Mouse (Mus musculus) midbrain, postnatal 0 days (tissue): Measurements from ENCODE around the gene Usp39. TPM values are rescaled to one million over a fixed set of nuclear protein-coding genes. Genes with fewer than 3 reads are reported as not detected.

Source experiments
- ATAC-seq: fragments of 200-750 bp; cut with Nextera tagmentation; 2 replicates; pipeline ENCODE4 v1.8.0; 2017; ENCODE audit warnings: moderate number of reproducible peaks, mild to moderate bottlenecking, moderate TSS enrichment, moderate library complexity; ENCODE audit not compliant: low FRiP score
- DNase-seq: peaks from one replicate; pipeline ENCODE4 v3.0.0-alpha.2; 2015; ENCODE audit warnings: low spot score
- H3K27ac ChIP-seq: fragments of 300-500 bp; sonication (generic); 2 replicates; pipeline ENCODE4 v1.5.1; 2014; ENCODE audit warnings: low read depth, mild to moderate bottlenecking, low read length, mixed read lengths
- H3K27me3 ChIP-seq: fragments of 300-500 bp; sonication (generic); 2 replicates; pipeline ENCODE4 v1.6.1; 2014; ENCODE audit warnings: low read length, control low read depth, mixed read lengths; ENCODE audit not compliant: insufficient read depth
- H3K36me3 ChIP-seq: fragments of 300-500 bp; sonication (generic); 2 replicates; pipeline ENCODE4 v1.6.1; 2014; ENCODE audit warnings: low read length, control low read depth, mixed read lengths; ENCODE audit not compliant: insufficient read depth
- H3K4me1 ChIP-seq: fragments of 300-500 bp; sonication (generic); 2 replicates; pipeline ENCODE4 v1.6.1; 2014; ENCODE audit warnings: mild to moderate bottlenecking, control low read depth, antibody characterized with exemption, low read length, mixed read lengths; ENCODE audit not compliant: insufficient read depth
- H3K4me2 ChIP-seq: fragments of 300-500 bp; sonication (generic); 2 replicates; pipeline ENCODE4 v1.6.1; 2014; ENCODE audit warnings: low read depth, mild to moderate bottlenecking, low read length, mixed read lengths; ENCODE audit not compliant: poor library complexity, severe bottlenecking
- H3K4me3 ChIP-seq: fragments of 300-500 bp; sonication (generic); 2 replicates; pipeline ENCODE4 v1.5.1; 2014; ENCODE audit warnings: low read depth, mild to moderate bottlenecking, low read length, moderate library complexity
- H3K9ac ChIP-seq: fragments of 300-500 bp; sonication (generic); replicated peaks from 2 replicates; pipeline ENCODE4 v1.6.1; 2014; ENCODE audit warnings: mild to moderate bottlenecking, low read length, moderate library complexity, mixed read lengths; ENCODE audit not compliant: poor library complexity, severe bottlenecking
- H3K9me3 ChIP-seq: fragments of 300-500 bp; sonication (generic); 2 replicates; pipeline ENCODE4 v1.6.1; 2016; ENCODE audit warnings: low read length, control low read depth
- CTCF ChIP-seq: IDR thresholded peaks from 2 replicates; pipeline ENCODE4 v1.5.1; 2016; ENCODE audit warnings: antibody characterized with exemption, mild to moderate bottlenecking
- WGBS: fragments of 180-500 bp; shearing (Covaris S2); extraction: QIAGEN DNeasy Blood & Tissue Kit; methylation state at CpG from one replicate; pipeline ENCODE4 v1.1.7; 2014; 5-methylcytosine and 5-hydroxymethylcytosine counted together
- polyA plus RNA-seq: library from polyadenylated mRNA; unstranded; fragments of >200 nt; fragmentation: Nextera tagmentation; extraction: Ambion mirVana; gene quantifications from 2 replicates; pipeline ENCODE4 v1.2.1, GENCODE M21; 2015
- total RNA-seq: library from RNA; depleted of rRNA; stranded (reverse); fragments of >200 nt; gene quantifications from 2 replicates; pipeline ENCODE4 v1.2.3, GENCODE M21; 2014

The Usp39 gene
- total and polyA plus RNA-seq, 2 experiments from 2014 or later = 35.5 to 43.7 TPM

- Histone ChIP-seq H3K4me1 (no peaks in the 10 kb centered on the region), H3K9ac (no peak overlapping the region), H3K4me3 (no peak overlapping the region), H3K27me3 (no peaks in the 10 kb centered on the region), H3K4me2 (no peak overlapping the region), H3K27ac (no peak overlapping the region), H3K9me3 (no peaks in the 10 kb centered on the region), H3K36me3 (no peaks in the 10 kb centered on the region)
- WGBS = 91% methylated on average over 13 of the region's 13 CpGs
- no peak for TF ChIP-seq CTCF
- no peak for DNase-seq
- ATAC-seq = no peak
Measured at GRCm38 (mm10) chr6:72276972-72277441, 68.0 kb downstream of the Usp39 start.

GRCm38 (mm10) chr6:72276141-72276540 lies 68.8 kb downstream of the Usp39 start:
- no peak for TF ChIP-seq CTCF
- 90% methylated on average over 6 of the region's 6 CpGs for WGBS
- Histone ChIP-seq H3K4me2 (no peak overlapping the region), H3K27me3 (no peaks in the 10 kb centered on the region), H3K4me1 (no peaks in the 10 kb centered on the region), H3K9me3 (no peaks in the 10 kb centered on the region), H3K36me3 (no peaks in the 10 kb centered on the region), H3K9ac (no peak overlapping the region), H3K27ac (no peak overlapping the region), H3K4me3 (no peak overlapping the region)
- ATAC-seq (no peak), DNase-seq (no peak)

GRCm38 (mm10) chr6:72275527-72275926 lies 69.5 kb downstream of the Usp39 start:
- ATAC-seq (no peak), DNase-seq (no peak)
- no peaks in the 10 kb centered on the region for H3K27me3 ChIP-seq
- no peaks in the 10 kb centered on the region for H3K4me1 ChIP-seq
- no peak overlapping the region for H3K4me2 ChIP-seq
- no peaks in the 10 kb centered on the region for H3K9me3 ChIP-seq
- H3K27ac ChIP-seq = no peak overlapping the region
- no peaks in the 10 kb centered on the region for H3K36me3 ChIP-seq
- no peak overlapping the region for H3K9ac ChIP-seq
- WGBS = 75% methylated on average over 4 of the region's 4 CpGs
- no peak overlapping the region for H3K4me3 ChIP-seq
- no peak for TF ChIP-seq CTCF

- TF ChIP-seq CTCF = no peak
- H3K4me3 ChIP-seq = no peak overlapping the region
- no peaks in the 10 kb centered on the region for H3K9me3 ChIP-seq
- no peak overlapping the region for H3K27ac ChIP-seq
- no peak for DNase-seq
- no peak for ATAC-seq
- 78% methylated on average over 6 of the region's 6 CpGs for WGBS
- no peak overlapping the region for H3K9ac ChIP-seq
- no peak overlapping the region for H3K4me2 ChIP-seq
- H3K27me3 ChIP-seq = no peaks in the 10 kb centered on the region
- H3K4me1 ChIP-seq = no peaks in the 10 kb centered on the region
- no peaks in the 10 kb centered on the region for H3K36me3 ChIP-seq
Measured at GRCm38 (mm10) chr6:72273153-72273552, 71.8 kb downstream of the Usp39 start.

GRCm38 (mm10) chr6:72272161-72272696 lies 72.8 kb downstream of the Usp39 start:
- H3K27me3 ChIP-seq = no peaks in the 10 kb centered on the region
- no peaks in the 10 kb centered on the region for H3K9me3 ChIP-seq
- whole genome bisulfite sequencing = 87% methylated on average over 10 of the region's 10 CpGs
- TF ChIP-seq CTCF = no peak
- no peak overlapping the region for H3K9ac ChIP-seq
- H3K4me2 ChIP-seq = no peak overlapping the region
- no peak overlapping the region for H3K4me3 ChIP-seq
- no peaks in the 10 kb centered on the region for H3K36me3 ChIP-seq
- ATAC-seq (no peak), DNase-seq (no peak)
- H3K27ac ChIP-seq = no peak overlapping the region
- no peaks in the 10 kb centered on the region for H3K4me1 ChIP-seq

- H3K4me3 ChIP-seq = no peak overlapping the region
- DNase-seq = peak; percentile 8
- no peak for TF ChIP-seq CTCF
Measured at GRCm38 (mm10) chr6:72270952-72271519, 73.9 kb downstream of the Usp39 start.

More at GRCm38 (mm10) chr6:72270952-72271519, 73.9 kb downstream of the Usp39 start:
- Histone ChIP-seq H3K9ac (no peak overlapping the region), H3K27ac (no peak overlapping the region), H3K27me3 (no peaks in the 10 kb centered on the region), H3K4me2 (no peak overlapping the region), H3K4me1 (no peaks in the 10 kb centered on the region), H3K9me3 (no peaks in the 10 kb centered on the region), H3K36me3 (no peaks in the 10 kb centered on the region)
- no peak for ATAC-seq
- 85% methylated on average over 11 of the region's 11 CpGs for WGBS
